Mouse (Mus musculus): Measurements from ENCODE around the gene Dus4l. TPM values are rescaled to one million over a fixed set of nuclear protein-coding genes. Genes with fewer than 3 reads are reported as not detected.
"Not testable (repeated sequence)": the region's sequence is repeated elsewhere in the genome, so short reads cannot be mapped to it uniquely, and the experiment has no call there.

Gene Dus4l
- total RNA-seq (2021) (1 to 10 TPM; 4.6 to 7.0 TPM), polyA plus RNA-seq (2012; rRNA removed) (0.45 and 0.97 TPM in 2 replicates)
- long read RNA-seq = 0 reads

- peak; percentile 98 for DNase-seq
Observed at GRCm38 (mm10) chr12:31654197-31654964, at the start of gene Dus4l, which contains the start of gene Cog5. Gene Dus4l, minus strand, starts transcription at chr12:31654826. Gene Cog5, plus strand, starts transcription at chr12:31654869.

GRCm38 (mm10) chr12:31703904-31704303 lies 49.3 kb upstream of the Dus4l start:
- DNase-seq = peak; percentile 8

DNA sequence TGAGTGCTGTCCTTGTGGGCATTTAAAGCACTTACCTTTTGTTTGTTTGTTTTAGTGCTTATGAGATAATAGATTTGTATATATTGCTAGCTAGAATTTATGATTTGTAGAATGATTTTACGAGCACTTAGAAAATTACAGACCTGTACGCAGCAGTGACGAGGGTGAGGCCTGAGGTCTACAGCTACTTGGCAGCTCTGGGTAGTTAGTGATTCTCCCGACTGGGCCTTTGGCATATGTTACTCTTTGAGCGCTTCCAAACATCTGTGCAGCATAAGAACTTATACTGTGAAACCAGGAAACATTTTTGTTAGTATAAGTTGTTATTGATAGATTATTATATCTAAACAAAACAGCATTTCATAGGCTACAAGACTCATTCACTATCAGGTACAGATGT lies 46.8 kb upstream of the Dus4l start:
- DNase-seq = no peak

DNA sequence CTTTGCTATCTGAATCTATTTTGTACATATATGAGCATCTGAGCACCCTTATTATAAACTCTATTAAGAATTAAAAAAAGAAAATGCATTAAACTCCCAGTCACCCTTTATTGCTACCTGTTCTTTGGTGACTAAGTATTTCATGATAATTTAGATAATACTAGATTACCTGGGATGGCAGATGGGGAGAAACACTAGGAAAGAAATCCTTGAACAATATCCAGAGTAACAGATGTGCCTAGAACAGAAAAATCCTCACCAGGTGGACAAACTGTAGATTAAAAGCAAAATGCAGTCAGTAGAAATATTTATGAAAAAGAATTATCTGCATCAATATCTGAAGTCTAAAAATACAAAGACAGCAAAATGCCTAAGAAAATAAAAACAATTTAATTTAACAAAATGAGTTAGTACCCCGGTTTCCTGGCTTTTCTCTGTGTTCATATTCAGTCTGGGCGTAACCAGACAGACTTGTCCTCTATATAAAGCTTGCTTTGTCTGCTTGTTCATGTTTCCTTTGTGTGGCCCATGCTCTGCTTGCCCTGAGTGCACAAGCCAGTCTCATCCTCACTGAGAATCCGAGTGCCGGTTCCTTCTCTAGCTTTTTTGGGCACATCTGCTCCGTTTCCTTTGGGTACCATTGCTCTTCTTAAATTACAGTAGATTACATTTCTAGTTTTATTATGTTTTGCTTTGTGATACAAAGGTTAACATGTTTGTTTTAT lies 46.2 kb upstream of the Dus4l start:
- DNase-seq = no peak

- DNase-seq = no peak
Observed at GRCm38 (mm10) chr12:31693278-31693677, 38.7 kb upstream of the Dus4l start.

DNA sequence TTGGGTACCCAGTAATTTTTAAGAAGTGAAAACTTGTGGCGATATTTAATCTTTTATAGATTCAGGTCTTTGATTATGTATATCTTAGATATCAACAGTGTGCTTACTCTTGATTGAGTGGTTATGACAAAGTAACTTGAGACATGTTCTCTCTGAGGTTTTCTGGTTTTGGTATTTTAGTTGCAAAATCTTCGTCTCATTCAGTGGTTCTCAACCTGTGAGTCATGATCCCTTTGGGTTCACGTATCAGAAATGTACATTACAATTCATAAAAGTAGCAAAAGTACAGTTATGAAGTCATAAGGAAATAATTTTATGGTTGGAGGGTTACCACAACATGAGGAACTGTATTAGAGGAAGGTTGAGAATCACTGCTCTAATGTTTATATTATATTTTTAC lies 32.1 kb upstream of the Dus4l start:
- no peak for DNase-seq

DNA sequence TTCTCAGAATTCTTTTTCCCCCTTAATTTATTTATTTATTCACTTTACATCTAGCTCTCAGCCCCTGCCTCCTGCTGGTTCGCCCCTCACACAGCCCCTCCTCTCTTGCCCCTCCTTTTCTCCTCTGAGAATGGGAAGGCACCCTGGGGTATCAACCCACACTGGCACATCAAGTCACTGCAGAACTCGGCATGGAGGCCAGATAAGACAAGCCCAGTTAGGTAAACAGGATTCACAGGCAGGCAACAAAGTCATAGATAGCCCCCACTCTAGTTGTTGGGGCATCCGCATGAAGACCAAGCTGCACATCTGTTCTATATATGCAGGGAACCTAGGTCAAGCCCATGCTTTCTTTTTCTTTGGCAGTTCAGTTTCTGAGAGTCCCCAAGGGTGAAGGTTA lies 12.6 kb upstream of the Dus4l start:
- DNase-seq = no peak

DNA sequence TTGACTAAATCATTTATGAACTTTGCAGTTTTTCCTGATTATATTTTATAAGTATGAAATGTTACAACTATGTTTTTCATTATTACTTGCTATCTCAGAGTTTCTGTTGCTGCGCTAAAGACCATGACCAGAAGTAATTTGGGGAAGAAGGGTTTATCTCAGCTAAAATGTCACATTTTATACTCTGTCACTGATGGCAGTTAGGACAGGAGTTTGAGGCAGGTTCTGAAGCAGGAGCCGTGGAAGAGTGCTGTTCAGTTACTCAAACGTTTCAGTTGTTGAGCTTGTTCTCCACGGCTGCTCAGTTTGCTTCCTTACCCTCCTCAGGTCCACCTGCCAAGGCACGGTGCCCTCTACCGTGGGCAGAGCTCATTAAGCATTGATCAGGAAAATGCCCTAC lies 11.4 kb upstream of the Dus4l start:
- DNase-seq = no peak

DNA sequence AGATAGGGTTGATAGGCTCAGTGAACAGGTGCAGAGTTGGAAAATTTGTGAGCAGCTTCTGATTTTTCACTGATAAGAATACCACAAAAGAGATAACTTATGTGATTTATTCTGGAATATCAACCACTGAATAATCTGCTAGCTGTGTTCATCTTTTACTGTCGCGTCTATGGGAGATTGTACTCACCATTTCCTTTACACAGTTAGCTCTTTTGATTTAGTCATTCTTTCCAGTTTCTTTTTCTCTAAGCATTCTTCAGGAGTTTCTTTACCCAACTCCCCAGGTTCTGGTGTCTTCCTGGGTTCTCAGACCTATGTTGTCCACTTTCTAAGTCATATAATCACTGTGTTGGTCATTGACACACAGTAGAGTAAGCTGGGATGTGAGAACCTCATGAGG lies 2.2 kb upstream of the Dus4l start:
- no peak for DNase-seq

- no peak for DNase-seq
Observed at GRCm38 (mm10) chr12:31654965-31655477, 395 bp upstream of the Dus4l start.

- DNase-seq = no peak
Observed at GRCm38 (mm10) chr12:31653611-31654010, 1.0 kb downstream of the Dus4l start.

- DNase-seq = no peak
Observed at GRCm38 (mm10) chr12:31635240-31635607, 19.4 kb downstream of the Dus4l start.

GRCm38 (mm10) chr12:31634343-31635239 lies 20.0 kb downstream of the Dus4l start, which contains the start of gene Bcap29:
Gene Bcap29, minus strand, starts transcription at chr12:31634658.
- peak; percentile 90 for DNase-seq

DNA sequence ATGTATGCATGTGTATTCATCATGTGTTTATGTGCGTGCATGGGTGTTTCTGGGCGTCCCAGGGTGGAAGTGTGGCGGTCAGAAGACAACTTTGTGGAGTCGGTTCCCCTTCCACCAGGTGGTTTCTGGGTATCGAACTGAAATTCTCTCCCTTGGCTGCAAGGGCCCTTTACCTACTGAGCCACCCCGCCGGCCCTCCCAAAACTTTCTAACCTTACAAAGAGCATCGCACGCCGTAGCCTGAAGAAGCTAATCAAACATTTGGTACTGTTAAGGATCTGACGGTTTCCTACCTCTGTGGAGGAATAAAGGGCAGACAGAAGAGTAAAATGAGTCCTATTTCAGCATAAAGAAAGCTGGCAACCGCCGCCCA lies 20.7 kb downstream of the Dus4l start:
- no peak for DNase-seq

DNA sequence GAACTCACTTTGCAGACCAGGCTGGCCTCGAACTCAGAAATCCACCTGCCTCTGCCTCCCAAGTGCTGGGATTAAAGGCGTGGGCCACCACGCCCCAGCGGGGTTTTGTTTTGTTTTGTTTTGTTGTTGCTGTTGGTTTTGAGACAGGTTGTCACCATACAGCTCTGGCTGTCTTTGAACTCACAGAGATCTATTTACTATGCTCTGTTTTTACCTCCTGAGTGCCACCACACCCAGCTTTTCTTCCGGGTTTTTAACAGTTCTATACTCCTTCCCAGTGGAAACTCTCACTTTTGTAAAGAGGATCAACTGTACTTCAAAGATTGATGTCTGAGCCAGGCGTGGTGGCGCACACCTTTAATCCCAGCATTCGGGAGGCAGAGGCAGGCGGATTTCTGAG lies 26.2 kb downstream of the Dus4l start:
- DNase-seq = not testable (repeated sequence)

DNA sequence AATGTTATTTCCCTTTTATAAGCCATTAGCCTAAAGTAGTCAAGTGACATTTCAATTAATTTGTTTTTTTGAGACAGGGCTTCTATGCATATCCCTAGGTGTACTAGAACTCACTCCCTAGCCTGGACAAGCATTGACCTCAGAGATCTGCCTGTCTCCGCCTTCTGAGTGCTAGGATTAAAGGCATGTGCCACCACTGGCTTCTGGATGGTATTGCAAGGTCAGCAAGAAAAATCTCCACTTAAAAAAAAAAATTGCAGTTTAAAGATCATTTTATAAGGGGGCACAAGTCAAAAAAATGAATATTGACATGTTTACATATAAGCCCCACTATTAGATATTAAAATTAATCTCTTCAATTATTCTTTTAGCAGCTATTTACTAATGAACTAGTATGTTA lies 29.6 kb downstream of the Dus4l start:
- no peak for DNase-seq

GRCm38 (mm10) chr12:31620106-31620505 lies 34.5 kb downstream of the Dus4l start:
- DNase-seq = no peak

- no peak for DNase-seq
Observed at GRCm38 (mm10) chr12:31613353-31613752, 41.3 kb downstream of the Dus4l start.

DNA sequence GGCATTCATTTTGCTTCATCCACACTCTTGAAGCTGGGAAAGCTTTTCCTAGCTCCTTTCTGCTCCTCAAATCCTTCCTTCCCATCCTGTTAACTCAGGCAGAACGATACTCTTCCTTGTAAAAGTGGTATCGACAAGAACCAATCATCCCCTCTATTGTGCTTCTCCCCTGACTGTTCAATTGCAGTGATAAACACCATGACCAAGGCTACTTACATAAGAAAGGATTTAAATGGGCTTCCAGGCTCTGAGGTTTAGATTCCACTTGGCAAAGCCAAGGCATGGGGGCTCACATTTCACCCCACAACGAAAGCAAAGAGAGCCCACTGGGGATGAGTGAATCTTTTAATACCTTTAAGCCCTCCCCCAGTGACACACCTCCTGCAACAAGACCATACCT lies 46.5 kb downstream of the Dus4l start:
- DNase-seq = no peak

GRCm38 (mm10) chr12:31604894-31605293 lies 49.7 kb downstream of the Dus4l start:
- no peak for DNase-seq

DNA sequence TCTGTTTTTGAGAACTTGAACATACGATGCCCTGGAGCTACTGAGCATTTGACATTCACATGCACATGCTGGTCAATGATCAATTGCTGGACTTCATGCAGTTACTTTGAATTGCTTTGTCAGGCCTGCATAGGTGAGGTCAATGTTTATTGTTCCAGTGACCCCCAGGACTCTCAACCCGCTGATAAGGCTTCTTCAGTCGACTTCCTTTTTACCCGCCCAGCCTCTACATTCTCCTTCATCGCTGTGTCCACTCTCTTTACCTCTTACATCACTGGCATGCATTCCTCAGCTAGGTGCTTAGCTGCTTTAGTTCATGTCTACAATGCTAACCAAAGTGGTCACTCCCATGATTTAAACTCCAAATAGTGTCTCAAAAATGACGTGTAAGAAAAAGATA lies 51.0 kb downstream of the Dus4l start:
- no peak for DNase-seq

GRCm38 (mm10) chr12:31594296-31594695 lies 60.3 kb downstream of the Dus4l start:
- no peak for DNase-seq
